Mouse (Mus musculus) left cerebral cortex, adult 8-10 months (tissue): Measurements from ENCODE around the gene Orai3. TPM values are rescaled to one million over a fixed set of nuclear protein-coding genes. Genes with fewer than 3 reads are reported as not detected.

Experiments
- DNase-seq, 2 experiments: peaks; one replicate each; pipeline ENCODE4 v3.0.0; 2022; ENCODE audit warnings: low spot score in 2 of 2
- total RNA-seq, 4 experiments: library from RNA; stranded (reverse); gene quantifications; 2 replicates each; pipeline ENCODE4 v1.2.4; 2022

The Orai3 gene
- total RNA-seq, 4 experiments from 2014 or later: 18.0 to 22.2 (median 19.5) TPM

DNA sequence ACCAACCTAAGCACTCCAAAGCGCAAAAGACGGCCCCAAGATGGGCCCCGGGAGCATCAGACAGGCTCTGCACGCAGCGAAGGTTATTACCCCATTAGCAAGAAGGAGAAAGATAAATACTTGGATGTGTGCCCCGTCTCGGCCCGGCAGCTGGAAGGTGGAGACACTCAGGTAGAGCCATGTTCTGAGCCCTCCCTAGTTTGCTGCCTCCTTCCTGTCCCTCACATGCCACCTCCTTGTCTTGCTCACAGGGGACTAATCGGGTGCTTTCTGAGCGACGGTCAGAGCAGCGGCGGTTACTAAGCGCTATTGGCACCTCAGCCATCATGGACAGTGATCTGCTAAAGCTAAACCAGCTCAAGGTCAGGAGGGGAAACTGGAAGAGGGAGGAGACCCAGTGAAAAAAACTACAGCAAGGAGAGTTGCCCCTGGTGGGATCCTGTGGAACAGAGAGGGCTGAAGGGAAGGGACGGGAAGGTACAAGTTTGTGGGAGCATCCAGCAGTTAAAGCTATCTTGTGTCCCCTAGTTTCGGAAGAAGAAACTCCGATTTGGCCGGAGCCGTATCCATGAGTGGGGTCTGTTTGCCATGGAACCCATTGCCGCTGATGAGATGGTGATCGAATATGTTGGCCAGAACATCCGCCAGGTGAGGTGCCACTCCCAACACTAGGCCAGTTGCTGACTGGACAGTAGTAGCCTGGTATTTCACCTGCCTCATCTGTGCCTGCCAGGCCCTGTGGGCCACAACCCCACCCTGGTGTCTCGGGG is 27.6 kb downstream of the Orai3 start:
- DNase-seq: peak in 1 of 2 experiments; percentile 8

DNA sequence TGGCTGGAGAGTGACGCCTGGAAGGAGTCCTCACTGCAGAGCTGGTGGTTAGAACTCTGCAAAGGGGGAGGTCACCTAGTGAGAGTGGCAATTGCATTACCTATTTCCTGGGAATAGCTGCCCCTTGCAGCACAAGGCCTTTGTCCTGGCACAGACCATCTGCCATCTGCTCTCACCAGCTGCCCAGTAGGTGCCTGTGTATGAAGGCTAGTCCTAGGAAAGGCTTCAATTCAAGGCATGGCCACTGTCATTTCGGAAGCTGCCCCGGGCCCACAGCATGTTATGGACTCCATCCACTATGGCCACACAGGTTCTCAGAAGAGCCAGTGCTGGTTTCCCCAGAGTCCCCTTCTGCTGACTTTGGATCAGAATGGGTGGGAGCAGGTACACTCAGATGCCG is 29.0 kb downstream of the Orai3 start:
- DNase-seq: no peak

DNA sequence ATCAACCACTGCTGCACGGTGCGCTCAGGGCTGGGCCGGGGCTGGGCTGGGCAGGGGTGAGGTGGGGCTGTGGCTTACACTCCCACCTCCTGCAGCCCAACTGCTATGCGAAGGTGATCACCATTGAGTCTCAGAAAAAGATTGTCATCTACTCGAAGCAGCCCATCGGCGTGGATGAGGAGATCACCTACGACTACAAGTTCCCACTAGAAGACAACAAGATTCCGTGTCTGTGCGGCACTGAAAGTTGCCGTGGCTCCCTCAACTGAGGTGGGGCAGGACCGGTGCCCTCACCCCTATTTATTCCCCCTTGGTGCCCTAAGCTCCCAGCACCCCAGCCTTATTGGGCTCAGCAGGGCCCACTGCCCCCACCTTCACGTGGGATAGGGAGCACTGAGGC is 29.6 kb downstream of the Orai3 start:
- no peak for DNase-seq

DNA sequence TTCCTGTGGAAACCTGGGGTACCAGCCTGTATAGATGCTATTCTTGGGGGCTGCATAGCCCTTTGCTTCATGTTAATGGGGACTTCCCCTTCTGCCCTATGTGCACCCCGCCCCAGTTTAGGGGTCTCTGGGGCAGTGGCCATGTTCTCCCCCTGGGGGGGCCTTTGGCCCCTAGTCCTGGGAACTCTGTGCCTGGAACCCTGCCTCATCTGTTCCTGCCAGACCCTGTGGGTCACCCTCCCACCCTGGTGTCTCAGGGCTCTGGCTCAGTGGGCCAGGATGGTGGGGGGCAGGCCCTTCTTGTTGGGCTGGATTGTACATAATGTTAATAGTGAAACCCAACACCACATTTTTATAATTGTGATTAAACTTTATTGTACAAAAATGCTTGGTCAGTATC is 30.1 kb downstream of the Orai3 start:
- DNase-seq: peak in 1 of 2 experiments; percentile 10

DNA sequence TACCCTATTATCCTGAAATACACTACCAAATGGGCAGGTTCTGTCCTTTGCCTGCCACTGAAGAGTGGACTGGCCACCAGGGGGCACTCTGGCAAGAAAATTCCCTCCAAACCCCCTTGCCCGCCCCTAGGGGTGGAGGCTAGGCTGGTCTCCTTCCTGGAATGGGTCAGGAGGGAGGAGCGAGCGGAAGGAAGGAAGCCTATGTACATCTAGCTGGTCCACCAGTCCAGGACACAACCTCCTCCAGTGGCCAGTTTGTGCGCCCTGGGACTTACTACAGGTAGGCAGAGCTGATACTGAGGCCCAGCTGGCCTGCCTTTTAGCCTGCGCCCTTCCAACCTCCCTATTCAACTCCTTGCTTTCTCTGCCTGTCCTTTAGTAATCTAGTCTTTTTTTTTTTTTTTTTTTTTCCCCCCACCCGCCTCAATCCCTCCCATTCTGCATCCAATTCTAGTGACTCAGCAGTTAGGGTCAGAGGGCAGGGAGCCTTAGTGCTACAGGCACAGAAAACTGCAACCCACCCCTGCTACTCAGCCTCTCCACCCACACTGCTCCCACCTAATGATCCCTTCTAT is 30.9 kb downstream of the Orai3 start, which contains the start of gene Hsd3b7:
Hsd3b7 (plus strand) TSS at position 170 of the 575 bp plus-strand sequence.
- DNase-seq: peak; percentile 76 to 86

DNA sequence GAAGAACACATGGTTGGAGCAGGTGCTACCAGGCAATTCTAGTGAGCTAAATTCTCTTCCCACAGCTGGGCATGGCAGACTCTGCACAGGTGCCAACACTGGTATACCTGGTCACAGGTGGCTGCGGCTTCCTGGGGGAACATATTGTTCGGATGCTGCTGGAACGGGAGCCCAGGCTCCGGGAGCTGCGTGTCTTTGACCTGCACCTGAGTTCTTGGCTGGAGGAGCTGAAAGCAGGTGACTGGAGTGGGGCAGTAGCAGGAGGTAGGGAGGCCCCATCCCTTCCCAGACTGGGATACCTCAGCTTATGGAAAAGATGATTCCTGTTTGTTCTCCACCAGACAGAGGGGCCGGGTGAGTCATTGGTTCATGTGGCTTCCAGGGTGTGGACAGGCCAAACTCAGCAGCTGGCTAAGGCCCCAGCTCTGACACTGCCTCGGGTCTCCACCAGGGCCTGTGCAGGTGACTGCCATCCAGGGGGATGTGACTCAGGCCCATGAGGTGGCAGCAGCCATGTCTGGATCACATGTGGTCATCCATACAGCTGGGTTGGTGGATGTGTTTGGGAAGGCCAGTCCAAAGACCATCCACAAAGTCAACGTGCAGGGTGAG is 31.5 kb downstream of the Orai3 start:
- DNase-seq: peak in 1 of 2 experiments; percentile 46

DNA sequence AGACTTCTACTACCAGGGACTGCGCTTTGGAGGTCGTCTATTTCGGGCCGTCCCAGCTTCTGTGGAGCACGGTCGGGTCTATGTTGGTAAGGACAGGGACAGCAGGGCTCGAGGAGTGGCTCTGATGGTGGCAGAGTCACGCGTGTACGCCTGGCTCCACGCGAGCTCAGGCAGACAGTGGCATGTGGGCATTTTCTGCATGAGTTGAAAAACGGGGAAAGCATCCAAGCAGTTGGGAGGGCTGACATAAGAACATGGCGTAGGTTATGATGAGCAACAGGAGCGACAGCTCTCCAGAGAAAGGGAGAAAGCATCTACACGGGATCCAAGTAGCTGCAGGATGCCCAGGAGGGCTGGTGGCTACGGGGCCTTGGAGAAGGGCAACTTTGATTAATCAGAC is 32.7 kb downstream of the Orai3 start:
- peak in 1 of 2 experiments; percentile 42 for DNase-seq

DNA sequence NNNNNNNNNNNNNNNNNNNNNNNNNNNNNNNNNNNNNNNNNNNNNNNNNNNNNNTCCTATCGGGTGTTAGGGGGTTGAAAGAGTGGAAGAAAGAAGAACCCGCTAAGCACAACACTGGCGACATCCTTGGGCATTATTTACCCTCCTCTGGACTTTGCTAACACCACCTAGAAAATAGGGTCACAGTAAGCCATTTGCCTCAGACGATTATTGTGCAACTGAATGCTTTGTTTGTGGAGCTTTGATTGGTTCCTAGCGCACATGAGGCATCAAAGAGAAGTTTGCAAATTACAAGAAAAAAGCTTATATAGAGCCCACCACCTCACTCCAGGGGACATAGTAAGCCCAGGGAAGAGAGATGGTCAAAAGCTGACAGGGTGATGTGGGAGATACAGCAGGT is 39.2 kb downstream of the Orai3 start:
- DNase-seq: no peak

DNA sequence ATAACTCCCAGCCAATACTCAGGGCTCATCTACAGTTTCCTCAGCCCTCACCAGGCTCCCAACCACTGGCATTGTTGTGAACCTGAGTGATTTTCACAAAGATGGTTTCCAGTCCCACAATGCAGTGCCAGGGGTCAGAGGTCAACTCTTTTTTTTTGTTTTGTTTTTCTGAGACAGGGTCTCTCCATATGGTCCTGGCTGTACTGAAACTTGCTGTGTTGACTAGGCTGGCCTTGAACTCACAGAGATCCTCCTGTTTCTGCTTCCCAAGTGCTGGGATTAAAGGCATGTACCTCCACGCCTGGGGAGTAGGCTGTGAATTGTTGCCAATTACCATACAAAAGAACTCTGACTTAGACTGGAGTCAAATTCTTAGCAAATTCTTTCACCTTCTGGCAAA is 40.2 kb downstream of the Orai3 start:
- no peak for DNase-seq

DNA sequence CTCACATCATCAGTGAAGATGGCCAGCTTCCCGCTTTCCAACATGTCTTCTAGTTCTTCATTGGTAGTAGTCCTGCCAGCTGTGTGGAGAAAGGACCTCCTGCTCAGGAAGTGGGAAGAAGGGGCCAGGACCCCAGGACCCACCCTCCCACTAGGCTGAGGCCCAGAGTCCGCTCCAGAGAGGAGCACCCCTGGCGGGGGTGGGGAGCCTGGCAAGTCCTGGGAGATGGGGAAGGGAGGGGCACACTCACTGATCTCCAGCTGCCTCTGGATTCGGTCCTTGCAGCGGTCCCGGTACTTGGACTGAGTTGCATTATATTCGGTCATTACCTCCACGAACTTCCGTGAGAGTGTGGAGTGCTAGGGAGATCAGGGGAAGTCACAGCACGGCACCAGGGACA is 41.0 kb downstream of the Orai3 start:
- DNase-seq: no peak

DNA sequence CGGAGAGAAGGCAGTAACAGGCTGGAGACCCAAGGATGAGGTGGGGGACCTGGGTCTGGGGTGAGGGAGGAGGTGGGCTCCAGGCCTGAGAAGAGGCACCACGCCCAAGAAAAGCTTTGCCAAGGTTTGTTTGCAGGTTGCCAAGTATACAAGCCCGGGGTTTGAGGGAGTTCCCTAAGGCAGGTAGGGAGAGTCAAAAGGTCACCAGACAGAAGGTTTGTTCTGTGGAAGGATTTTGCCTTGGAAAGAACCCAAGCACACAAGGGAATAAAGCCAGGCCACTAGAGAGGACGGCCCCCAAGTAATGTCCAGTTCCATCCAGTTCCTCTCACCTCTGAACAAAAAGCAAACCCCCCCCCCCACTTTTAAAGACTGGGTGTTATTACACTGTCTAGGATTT is 41.6 kb downstream of the Orai3 start:
- DNase-seq: no peak

DNA sequence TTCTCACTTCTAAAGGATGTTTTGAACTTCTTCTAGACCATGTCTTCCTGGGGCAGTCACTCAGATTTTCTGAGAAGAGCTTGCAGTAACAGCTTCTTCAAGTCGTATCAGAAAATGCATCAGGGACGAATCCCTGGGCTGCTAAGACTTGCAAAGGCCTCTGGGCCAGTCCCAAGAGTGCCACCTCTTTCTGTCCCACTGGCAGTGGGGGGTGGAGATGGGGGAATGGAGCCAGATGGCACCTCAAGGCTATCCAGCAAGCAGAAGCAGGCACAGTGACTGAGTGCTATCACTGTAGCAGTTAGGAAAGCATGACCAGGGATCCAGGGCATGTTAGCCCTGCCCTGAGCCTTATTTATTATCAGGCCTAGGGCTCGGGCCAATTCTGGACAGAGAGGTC is 42.7 kb downstream of the Orai3 start:
- DNase-seq: no peak

DNA sequence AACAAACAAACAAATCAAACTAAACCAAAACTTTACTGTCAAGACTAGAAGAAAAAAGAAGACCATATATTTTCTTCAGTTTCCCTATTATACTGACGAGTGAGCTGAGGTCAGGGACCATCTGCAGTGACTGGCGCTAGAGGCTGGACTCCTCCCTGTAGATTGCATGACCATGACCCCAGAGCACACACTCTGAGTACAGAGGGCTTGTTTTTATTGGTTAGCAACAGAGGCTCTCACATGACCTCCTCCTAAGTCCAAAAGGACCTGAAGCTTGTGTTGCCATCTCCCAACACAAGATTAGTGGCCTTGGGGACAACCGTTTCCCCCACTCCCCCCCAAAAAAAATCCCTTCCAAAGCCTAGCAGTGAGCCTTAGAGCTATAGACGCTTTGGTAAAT is 44.2 kb downstream of the Orai3 start:
- DNase-seq: no peak

DNA sequence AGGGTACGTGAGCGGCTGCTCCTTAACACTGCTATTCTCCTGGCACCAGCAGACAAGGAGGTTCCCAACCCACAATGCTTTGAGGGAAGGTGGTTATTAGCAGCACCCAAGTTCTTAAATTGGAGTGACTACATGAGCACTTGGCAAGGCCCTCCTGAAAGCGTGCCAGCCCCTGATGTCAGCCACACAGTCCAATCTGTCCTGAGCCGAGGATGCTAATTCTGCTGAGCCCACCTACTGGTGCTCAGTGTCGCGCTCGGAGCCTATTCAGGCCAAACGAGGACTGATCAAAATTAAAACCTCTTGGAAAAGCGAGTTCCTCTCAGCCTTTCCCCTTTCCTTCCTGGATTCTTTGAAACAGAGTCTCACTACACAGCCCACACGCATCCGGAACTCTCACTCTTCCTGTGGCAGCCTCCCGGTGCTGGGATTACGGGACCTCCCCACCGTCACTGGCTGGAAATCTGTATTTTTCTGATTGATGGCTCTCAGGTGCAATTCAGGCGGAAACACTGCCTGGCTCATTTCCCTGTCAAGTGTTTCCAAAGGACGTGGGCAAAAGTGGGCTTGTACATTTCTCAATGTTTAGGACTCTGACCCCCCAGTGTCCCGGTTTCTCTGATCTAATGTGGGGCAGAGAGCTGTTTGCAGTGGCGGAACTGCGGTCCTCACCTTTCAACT is 44.8 kb downstream of the Orai3 start:
- peak; percentile 63 to 82 for DNase-seq

DNA sequence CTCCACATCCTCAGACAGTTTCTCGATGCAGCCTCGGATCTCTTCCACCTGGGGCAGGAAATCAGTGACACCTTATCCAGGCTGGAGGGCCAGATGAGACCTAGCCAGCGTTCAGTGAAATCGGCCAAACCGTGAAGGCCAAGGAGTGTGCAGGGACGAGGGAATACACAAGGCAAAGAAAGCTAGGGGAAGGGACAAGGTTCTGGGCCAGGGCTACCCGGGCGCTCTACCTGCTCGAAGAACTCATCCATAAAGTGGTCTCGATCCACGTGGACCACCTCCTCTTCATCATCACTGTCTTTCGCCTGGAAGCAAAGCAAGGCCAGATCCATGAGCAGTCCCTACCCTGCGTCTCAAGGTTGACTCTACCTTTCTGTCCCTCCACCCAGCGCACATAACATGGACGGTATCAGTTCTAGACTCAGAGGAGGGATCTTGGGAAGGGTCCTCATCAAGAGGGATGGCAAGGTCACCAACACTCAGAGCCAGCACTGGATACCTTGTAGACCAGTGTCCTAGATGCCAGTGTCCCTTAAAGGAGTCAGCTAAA is 45.6 kb downstream of the Orai3 start:
- DNase-seq: no peak

DNA sequence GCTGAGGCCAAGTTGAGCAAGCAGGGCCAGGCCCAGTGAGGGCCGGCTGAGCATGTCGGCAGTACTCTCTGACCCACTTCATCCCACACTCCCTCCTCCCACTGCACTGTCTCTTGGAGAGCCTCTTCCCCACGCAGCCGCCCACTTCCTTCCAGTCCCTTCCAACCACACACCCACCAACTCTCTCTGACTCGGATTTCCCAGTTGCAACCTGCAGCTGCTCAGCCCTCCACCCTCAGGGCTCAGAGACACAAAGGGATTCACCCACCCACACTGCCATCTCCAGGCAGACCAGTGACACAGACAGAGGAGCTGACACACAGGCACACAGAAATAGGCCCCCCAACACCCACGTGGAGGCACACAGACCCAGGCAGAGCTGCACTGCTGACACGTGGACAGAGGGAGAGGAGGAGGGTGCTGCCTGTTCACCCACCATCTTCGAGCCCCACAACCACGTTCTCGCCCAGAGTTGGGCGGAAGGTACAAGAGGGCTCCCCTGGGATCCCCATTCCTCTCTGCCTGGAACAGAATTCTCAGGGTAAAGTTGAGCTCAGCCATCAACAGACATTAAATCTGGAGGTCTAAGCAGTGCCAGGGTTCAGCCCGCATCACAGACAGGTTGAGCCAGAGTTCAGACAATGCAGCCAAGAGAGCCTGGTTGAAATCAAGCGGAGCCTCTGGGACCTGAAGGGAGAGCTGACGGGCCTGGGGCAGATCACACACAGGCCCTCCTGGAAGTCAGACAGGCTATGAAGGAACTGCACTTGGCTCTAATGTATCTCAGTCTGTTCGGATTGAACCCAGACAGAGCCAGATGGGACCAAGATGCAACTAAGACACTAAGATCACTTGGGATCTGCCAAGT is 46.6 kb downstream of the Orai3 start:
- DNase-seq: peak; percentile 54 to 94

DNA sequence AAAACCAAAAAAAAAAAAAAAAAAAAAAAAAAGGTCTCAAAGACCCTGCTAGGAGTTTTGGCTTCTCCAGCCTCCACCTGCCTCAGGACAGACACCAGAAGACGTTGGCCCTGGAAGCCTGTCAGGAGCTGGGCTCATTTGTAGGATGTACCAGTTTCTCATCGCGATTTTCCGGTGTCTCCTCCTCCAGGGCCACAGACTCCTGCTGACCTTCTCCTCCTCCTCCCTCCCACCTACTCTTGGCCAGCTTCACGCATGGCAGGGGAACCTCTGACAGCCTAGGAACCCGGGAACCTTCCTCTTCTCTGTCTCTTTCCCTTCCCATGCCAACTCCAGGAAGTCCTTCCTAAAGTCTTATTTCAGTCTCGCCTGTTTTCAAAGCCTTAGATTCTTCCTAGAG is 47.4 kb downstream of the Orai3 start:
- DNase-seq: no peak

DNA sequence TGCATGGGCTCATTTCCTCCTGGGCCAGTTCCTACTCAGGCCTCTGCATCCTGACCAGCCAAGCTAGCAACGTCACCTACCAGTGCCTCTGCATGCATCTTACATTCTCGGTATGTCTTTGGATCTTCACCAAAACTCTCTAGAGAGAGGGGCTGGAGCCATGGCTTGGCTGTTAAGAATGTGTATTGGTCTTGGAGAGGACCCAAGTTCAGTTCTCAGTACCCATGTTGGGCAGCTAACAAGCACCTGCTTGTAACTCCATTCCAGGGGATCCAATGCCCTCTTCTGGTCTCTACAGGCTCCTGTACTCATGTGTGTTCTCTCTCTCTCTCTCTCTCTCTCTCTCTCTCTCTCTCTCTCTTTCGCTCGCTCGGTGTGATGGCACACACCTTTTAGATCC is 48.2 kb downstream of the Orai3 start:
- DNase-seq: no peak

DNA sequence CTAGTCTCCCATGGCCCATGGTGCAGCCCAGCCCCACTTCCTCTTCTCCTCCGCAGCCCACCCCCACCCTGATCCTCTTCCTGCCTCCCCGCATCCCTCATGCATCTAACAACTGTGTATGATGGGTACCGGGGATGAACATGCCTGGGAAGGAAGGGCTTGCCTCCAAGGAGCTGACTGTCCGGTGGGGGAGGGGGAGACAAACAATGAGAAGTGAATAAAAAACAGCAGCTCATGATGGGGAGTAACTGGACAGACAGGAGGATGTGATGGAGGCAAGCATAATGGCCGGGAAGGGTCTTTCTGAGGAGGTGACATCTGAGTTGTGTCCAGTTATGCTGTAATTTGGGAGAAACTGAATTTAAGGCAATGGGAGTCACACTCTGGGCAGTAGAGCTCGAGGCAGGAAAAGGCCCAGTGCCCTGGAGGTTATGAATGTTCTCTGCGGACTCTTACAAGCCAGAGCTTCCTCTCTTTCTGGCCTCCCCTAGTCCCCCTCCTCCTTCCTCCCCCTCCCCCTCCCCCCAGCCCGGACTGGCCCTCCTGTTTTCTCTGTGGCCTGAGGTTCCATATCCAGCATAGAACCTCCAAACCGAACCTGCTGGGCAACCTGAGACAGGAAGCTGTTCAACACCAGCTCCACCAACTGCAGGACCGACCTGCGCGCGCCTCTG is 51.4 kb downstream of the Orai3 start:
- no peak for DNase-seq

DNA sequence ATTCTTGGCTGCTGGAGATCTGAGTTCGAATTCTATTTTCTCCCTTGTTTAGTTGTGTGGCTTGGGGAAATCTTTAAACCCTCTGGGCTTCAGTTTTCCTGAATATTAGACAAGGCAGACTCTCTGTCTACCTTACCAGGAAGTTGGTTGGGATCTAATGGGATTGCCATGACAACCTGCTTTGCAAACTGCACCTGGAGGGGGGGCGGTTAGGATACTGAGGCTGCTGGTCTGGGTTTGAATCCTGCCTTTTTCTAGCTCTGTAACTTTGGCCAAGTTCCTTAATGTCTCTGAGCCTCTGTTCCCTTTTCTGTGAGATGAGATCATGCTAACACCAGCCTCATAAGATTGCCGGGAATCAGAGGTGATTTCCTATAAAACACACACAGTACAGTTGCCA is 52.9 kb downstream of the Orai3 start:
- DNase-seq: no peak
